Mouse (Mus musculus) embryonic facial prominence, embryonic 13.5 days (tissue): ENCODE measurements around the gene Akr1d1. TPM values are rescaled to one million over a fixed set of nuclear protein-coding genes. Genes with fewer than 3 reads are reported as not detected.
A peak's percentile ranks its signal among the peaks of the same experiment; 100 is the strongest.

Experiments
- ATAC-seq: fragments of 200-750 bp; cut with Nextera tagmentation; 2 replicates; pipeline ENCODE4 v1.8.0; 2017; ENCODE audit warnings: low read depth; ENCODE audit not compliant: insufficient number of reproducible peaks, insufficient read depth, low FRiP score, low TSS enrichment
- H3K27ac ChIP-seq: fragments of 300-500 bp; sonication (generic); 2 replicates; pipeline ENCODE4 v1.5.1; 2015; ENCODE audit warnings: moderate library complexity, mild to moderate bottlenecking, inconsistent platforms
- H3K27me3 ChIP-seq: fragments of 300-500 bp; sonication (generic); 2 replicates; pipeline ENCODE4 v1.6.1; 2015; ENCODE audit warnings: mild to moderate bottlenecking, inconsistent platforms
- H3K36me3 ChIP-seq: fragments of 300-500 bp; sonication (generic); 2 replicates; pipeline ENCODE4 v1.6.1; 2015; ENCODE audit warnings: mild to moderate bottlenecking, inconsistent platforms
- H3K4me1 ChIP-seq: fragments of 300-500 bp; sonication (generic); 2 replicates; pipeline ENCODE4 v1.6.1; 2015; ENCODE audit warnings: inconsistent platforms
- H3K4me2 ChIP-seq: fragments of 300-500 bp; sonication (generic); 2 replicates; pipeline ENCODE4 v1.6.1; 2015; ENCODE audit warnings: moderate library complexity, mild to moderate bottlenecking, inconsistent platforms
- H3K4me3 ChIP-seq: fragments of 300-500 bp; sonication (generic); 2 replicates; pipeline ENCODE4 v1.5.1; 2015; ENCODE audit warnings: mild to moderate bottlenecking, inconsistent platforms
- H3K9ac ChIP-seq: fragments of 300-500 bp; sonication (generic); 2 replicates; pipeline ENCODE4 v1.6.1; 2015; ENCODE audit warnings: mild to moderate bottlenecking, inconsistent platforms
- H3K9me3 ChIP-seq: fragments of 300-500 bp; sonication (generic); 2 replicates; pipeline ENCODE4 v1.6.1; 2016; ENCODE audit warnings: inconsistent platforms
- WGBS: fragments of 180-500 bp; shearing (Covaris S2); methylation state at CpG from one replicate; pipeline ENCODE4 v1.1.7; 2015; ENCODE audit warnings: mixed read lengths; 5-methylcytosine and 5-hydroxymethylcytosine counted together
- polyA plus RNA-seq: library from polyadenylated mRNA; unstranded; fragments of >200 nt; fragmentation: Nextera tagmentation; extraction: Ambion mirVana; gene quantifications from 2 replicates; pipeline ENCODE4 v1.2.1, GENCODE M21; 2015

Gene Akr1d1
- polyA plus RNA-seq, 1 experiment from 2014 or later, result not detected

- H3K9ac ChIP-seq, result no peak overlapping the region
These were observed 42.0 kb downstream of the Akr1d1 start for GRCm38 (mm10) chr6:37571939-37572338.

GRCm38 (mm10) chr6:37572935-37573334 lies 43.0 kb downstream of the Akr1d1 start:
- no peaks in the 10 kb centered on the region for H3K36me3 ChIP-seq
- ATAC-seq, result no peak
- no peak overlapping the region for H3K9ac ChIP-seq
- no peaks in the 10 kb centered on the region for H3K9me3 ChIP-seq
- no peak overlapping the region for H3K4me3 ChIP-seq
- 75% methylated on average over 2 of the region's 2 CpGs for WGBS
- no peak overlapping the region for H3K27ac ChIP-seq
- no peak overlapping the region for H3K4me2 ChIP-seq
- no peaks in the 10 kb centered on the region for H3K27me3 ChIP-seq
- no peaks in the 10 kb centered on the region for H3K4me1 ChIP-seq

More at GRCm38 (mm10) chr6:37571939-37572338, 42.0 kb downstream of the Akr1d1 start:
- Histone ChIP-seq H3K27me3 (no peaks in the 10 kb centered on the region), H3K9me3 (no peaks in the 10 kb centered on the region), H3K4me3 (no peak overlapping the region), H3K4me2 (no peak overlapping the region), H3K4me1 (no peaks in the 10 kb centered on the region), H3K27ac (no peak overlapping the region), H3K36me3 (no peaks in the 10 kb centered on the region)
- ATAC-seq, result no peak
- 73% methylated on average over 1 of the region's 1 CpGs for WGBS

- Histone ChIP-seq H3K9me3 (no peaks in the 10 kb centered on the region), H3K4me1 (no peaks in the 10 kb centered on the region), H3K4me3 (no peak overlapping the region), H3K27ac (no peak overlapping the region), H3K9ac (no peak overlapping the region), H3K4me2 (no peak overlapping the region), H3K27me3 (no peaks in the 10 kb centered on the region), H3K36me3 (no peaks in the 10 kb centered on the region)
- WGBS, result 54% methylated on average over 5 of the region's 5 CpGs
- no peak for ATAC-seq
These were observed 50.5 kb downstream of the Akr1d1 start for GRCm38 (mm10) chr6:37580476-37580875.

GRCm38 (mm10) chr6:37589340-37589962 lies 59.5 kb downstream of the Akr1d1 start:
- H3K27ac ChIP-seq, result no peak overlapping the region
- peaks cover 9% of the 10 kb centered on the region; the same call in 1 of the 2 replicates for H3K4me1 ChIP-seq
- no peak overlapping the region for H3K4me3 ChIP-seq
- 0 out of 2 replicates have a peak, but pooled peaks have one; percentile 62 for ATAC-seq
- WGBS, result 15% methylated on average over 4 of the region's 4 CpGs
- no peaks in the 10 kb centered on the region for H3K27me3 ChIP-seq
- no peaks in the 10 kb centered on the region for H3K36me3 ChIP-seq
- no peaks in the 10 kb centered on the region for H3K9me3 ChIP-seq
- no peak overlapping the region for H3K9ac ChIP-seq
- no peak overlapping the region for H3K4me2 ChIP-seq

- Histone ChIP-seq H3K4me3 (no peak overlapping the region), H3K4me1 (peaks cover 9% of the 10 kb centered on the region; the same call in 1 of the 2 replicates), H3K9me3 (no peaks in the 10 kb centered on the region), H3K9ac (no peak overlapping the region), H3K27me3 (no peaks in the 10 kb centered on the region), H3K27ac (no peak overlapping the region), H3K36me3 (no peaks in the 10 kb centered on the region), H3K4me2 (no peak overlapping the region)
- ATAC-seq, result no peak
- WGBS, result 67% methylated on average over 6 of the region's 6 CpGs
These were observed 60.8 kb downstream of the Akr1d1 start for GRCm38 (mm10) chr6:37590800-37591199.

- no peak overlapping the region for H3K4me3 ChIP-seq
- H3K4me1 ChIP-seq, result peaks cover 9% of the 10 kb centered on the region; the same call in 1 of the 2 replicates
- H3K9ac ChIP-seq, result no peak overlapping the region
- 0 out of 2 replicates have a peak overlapping the region, but pooled peaks have one; percentile 36 for H3K27ac ChIP-seq
- H3K27me3 ChIP-seq, result no peaks in the 10 kb centered on the region
- H3K9me3 ChIP-seq, result no peaks in the 10 kb centered on the region
- H3K36me3 ChIP-seq, result no peaks in the 10 kb centered on the region
- ATAC-seq, result no peak
- H3K4me2 ChIP-seq, result peak overlapping the region; percentile 23; the same call in 1 of the 2 replicates
- WGBS, result 41% methylated on average over 19 of the region's 19 CpGs
These were observed 62.4 kb downstream of the Akr1d1 start for GRCm38 (mm10) chr6:37592101-37593032.

- H3K4me2 ChIP-seq, result peak overlapping the region; percentile 23; the same call in 1 of the 2 replicates
- 0 out of 2 replicates have a peak overlapping the region, but pooled peaks have one; percentile 36 for H3K27ac ChIP-seq
- H3K36me3 ChIP-seq, result no peaks in the 10 kb centered on the region
- no peak overlapping the region for H3K9ac ChIP-seq
- H3K27me3 ChIP-seq, result no peaks in the 10 kb centered on the region
- H3K4me3 ChIP-seq, result no peak overlapping the region
- H3K4me1 ChIP-seq, result peaks cover 9% of the 10 kb centered on the region; the same call in 1 of the 2 replicates
- WGBS, result 58% methylated on average over 6 of the region's 6 CpGs
- no peaks in the 10 kb centered on the region for H3K9me3 ChIP-seq
- ATAC-seq, result no peak
These were observed 63.0 kb downstream of the Akr1d1 start for GRCm38 (mm10) chr6:37593033-37593374.

- peaks cover 9% of the 10 kb centered on the region; the same call in 1 of the 2 replicates for H3K4me1 ChIP-seq
- H3K4me3 ChIP-seq, result no peak overlapping the region
- no peaks in the 10 kb centered on the region for H3K36me3 ChIP-seq
- no peak overlapping the region for H3K27ac ChIP-seq
- no peaks in the 10 kb centered on the region for H3K9me3 ChIP-seq
- no peaks in the 10 kb centered on the region for H3K27me3 ChIP-seq
- 19% methylated on average over 5 of the region's 5 CpGs for WGBS
- no peak overlapping the region for H3K4me2 ChIP-seq
- ATAC-seq, result no peak
- no peak overlapping the region for H3K9ac ChIP-seq
These were observed 63.6 kb downstream of the Akr1d1 start for GRCm38 (mm10) chr6:37593551-37594089.

GRCm38 (mm10) chr6:37597088-37597487 lies 67.1 kb downstream of the Akr1d1 start:
- H3K4me2 ChIP-seq, result no peak overlapping the region
- no peak overlapping the region for H3K27ac ChIP-seq
- no peaks in the 10 kb centered on the region for H3K36me3 ChIP-seq
- H3K4me1 ChIP-seq, result peaks cover 9% of the 10 kb centered on the region; the same call in 1 of the 2 replicates
- no peak overlapping the region for H3K9ac ChIP-seq
- 26% methylated on average over 2 of the region's 2 CpGs for whole genome bisulfite sequencing
- ATAC-seq, result no peak
- no peaks in the 10 kb centered on the region for H3K27me3 ChIP-seq
- H3K4me3 ChIP-seq, result no peak overlapping the region
- H3K9me3 ChIP-seq, result no peaks in the 10 kb centered on the region

GRCm38 (mm10) chr6:37598033-37598432 lies 68.1 kb downstream of the Akr1d1 start:
- ATAC-seq, result no peak
- Histone ChIP-seq H3K4me2 (no peak overlapping the region), H3K4me3 (no peak overlapping the region), H3K4me1 (no peaks in the 10 kb centered on the region; the same call in 1 of the 2 replicates), H3K9ac (no peak overlapping the region), H3K27ac (no peak overlapping the region), H3K27me3 (no peaks in the 10 kb centered on the region), H3K36me3 (no peaks in the 10 kb centered on the region), H3K9me3 (no peaks in the 10 kb centered on the region)

GRCm38 (mm10) chr6:37600976-37601498 lies 71.1 kb downstream of the Akr1d1 start:
- H3K9ac ChIP-seq, result no peak overlapping the region
- no peak overlapping the region for H3K4me3 ChIP-seq
- H3K27ac ChIP-seq, result no peak overlapping the region
- WGBS, result 81% methylated on average over 7 of the region's 7 CpGs
- H3K36me3 ChIP-seq, result no peaks in the 10 kb centered on the region
- H3K27me3 ChIP-seq, result no peaks in the 10 kb centered on the region
- ATAC-seq, result no peak
- no peak overlapping the region for H3K4me2 ChIP-seq
- no peaks in the 10 kb centered on the region for H3K9me3 ChIP-seq
- no peaks in the 10 kb centered on the region for H3K4me1 ChIP-seq
